Mouse (Mus musculus): ENCODE results near the gene Olfr154.

- TF ChIP-seq MAX (IDR thresholded peaks at IDR 0.05) (no peak), CTCF (IDR thresholded peaks at IDR 0.05; ENCODE audit: control insufficient read depth, insufficient read depth, insufficient read length) (no peak), MYOD1 (IDR thresholded peaks at IDR 0.05; ENCODE audit: control insufficient read depth, insufficient read length, low read depth) (no peak), USF1 (IDR thresholded peaks at IDR 0.05; ENCODE audit: low read depth) (no peak), CEBPB (IDR thresholded peaks at IDR 0.05; ENCODE audit: low read depth) (no peak), FOSL1 (IDR thresholded peaks at IDR 0.05; ENCODE audit: insufficient read depth, low read length, poor library complexity, severe bottlenecking) (no peak), MYOG (IDR thresholded peaks at IDR 0.05; ENCODE audit: control insufficient read depth, extremely low read depth, insufficient read length) (no peak)
These were observed 46.9 kb upstream of the Olfr154 start for GRCm38 (mm10) chr2:85711159-85711558.

All from C2C12 (cell line).